Mouse (Mus musculus) heart, embryonic 11.5 days (tissue): Measurements from ENCODE around the gene Lrrc49. TPM values are rescaled to one million over a fixed set of nuclear protein-coding genes. Genes with fewer than 3 reads are reported as not detected.

Experiments used
- ATAC-seq: fragments of 200-750 bp; cut with Nextera tagmentation; replicated peaks from 2 replicates; pipeline ENCODE4 v1.8.0; 2017; ENCODE audit warnings: moderate library complexity; ENCODE audit not compliant: insufficient number of reproducible peaks, low FRiP score, low TSS enrichment
- H3K27ac ChIP-seq: fragments of 300-500 bp; sonication (generic); 2 replicates; pipeline ENCODE4 v1.5.1; 2014; ENCODE audit warnings: mild to moderate bottlenecking, low read depth, low read length
- H3K27me3 ChIP-seq: fragments of 300-500 bp; sonication (generic); 2 replicates; pipeline ENCODE4 v1.6.1; 2014; ENCODE audit warnings: mild to moderate bottlenecking, low read length, mixed read lengths; ENCODE audit not compliant: control insufficient read depth, insufficient read depth
- H3K36me3 ChIP-seq: fragments of 300-500 bp; sonication (generic); 2 replicates; pipeline ENCODE4 v1.6.1; 2014; ENCODE audit warnings: mild to moderate bottlenecking, low read length, moderate library complexity, mixed read lengths; ENCODE audit not compliant: control insufficient read depth, insufficient read depth
- H3K4me1 ChIP-seq: fragments of 300-500 bp; sonication (generic); 2 replicates; pipeline ENCODE4 v1.6.1; 2014; ENCODE audit warnings: low read length; ENCODE audit not compliant: control insufficient read depth, insufficient read depth
- H3K4me2 ChIP-seq: fragments of 300-500 bp; sonication (generic); 2 replicates; pipeline ENCODE4 v1.6.1; 2014; ENCODE audit warnings: mild to moderate bottlenecking, moderate library complexity
- H3K4me3 ChIP-seq: fragments of 300-500 bp; sonication (generic); 2 replicates; pipeline ENCODE4 v1.5.1; 2014; ENCODE audit warnings: low read depth, low read length
- H3K9ac ChIP-seq: fragments of 300-500 bp; sonication (generic); 2 replicates; pipeline ENCODE4 v1.6.1; 2014; ENCODE audit warnings: mild to moderate bottlenecking, low read depth, low read length, moderate library complexity
- H3K9me3 ChIP-seq: fragments of 300-500 bp; sonication (generic); replicated peaks from 2 replicates; pipeline ENCODE4 v1.6.1; 2016; ENCODE audit warnings: low read length; ENCODE audit not compliant: control insufficient read depth
- WGBS: fragments of 180-500 bp; shearing (Covaris S2); extraction: QIAGEN DNeasy Blood & Tissue Kit; methylation state at CpG from one replicate; pipeline ENCODE4 v1.1.7; 2014; ENCODE audit not compliant: insufficient replicate concordance; 5-methylcytosine and 5-hydroxymethylcytosine counted together
- polyA plus RNA-seq: library from polyadenylated mRNA; unstranded; fragments of >200 nt; fragmentation: Nextera tagmentation; extraction: Ambion mirVana; gene quantifications from 2 replicates; pipeline ENCODE4 v1.2.1, GENCODE M21; 2014

Gene Lrrc49
- polyA plus RNA-seq, 1 experiment from 2014 or later: 9.3 TPM

DNA sequence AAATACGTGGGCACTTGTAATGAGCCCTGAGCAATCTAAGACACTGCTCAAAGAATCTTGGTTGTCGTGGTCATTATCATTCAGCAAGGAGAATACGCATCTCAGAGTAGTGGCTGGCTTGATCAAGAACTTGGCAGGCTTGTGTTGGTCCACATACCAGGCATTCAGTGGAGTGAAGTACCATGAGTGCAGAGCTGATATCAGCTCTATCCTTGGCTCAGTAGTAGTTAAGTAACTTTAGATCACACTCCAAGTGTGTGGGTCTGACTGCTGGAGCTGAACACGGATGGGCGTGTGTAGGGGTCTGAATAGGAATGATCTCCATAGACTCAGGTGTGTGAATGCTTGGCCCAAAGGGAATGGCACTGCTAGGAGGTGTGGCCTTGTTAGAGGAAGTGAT is 102.8 kb downstream of the Lrrc49 start:
- Histone ChIP-seq H3K36me3 (no peaks in the 10 kb centered on the region), H3K9me3 (no peaks in the 10 kb centered on the region), H3K4me3 (no peak overlapping the region), H3K4me2 (no peak overlapping the region), H3K27ac (no peak overlapping the region), H3K9ac (no peak overlapping the region), H3K4me1 (no peaks in the 10 kb centered on the region), H3K27me3 (no peaks in the 10 kb centered on the region)
- 78% methylated on average over 5 of the region's 5 CpGs for WGBS
- no peak for ATAC-seq

DNA sequence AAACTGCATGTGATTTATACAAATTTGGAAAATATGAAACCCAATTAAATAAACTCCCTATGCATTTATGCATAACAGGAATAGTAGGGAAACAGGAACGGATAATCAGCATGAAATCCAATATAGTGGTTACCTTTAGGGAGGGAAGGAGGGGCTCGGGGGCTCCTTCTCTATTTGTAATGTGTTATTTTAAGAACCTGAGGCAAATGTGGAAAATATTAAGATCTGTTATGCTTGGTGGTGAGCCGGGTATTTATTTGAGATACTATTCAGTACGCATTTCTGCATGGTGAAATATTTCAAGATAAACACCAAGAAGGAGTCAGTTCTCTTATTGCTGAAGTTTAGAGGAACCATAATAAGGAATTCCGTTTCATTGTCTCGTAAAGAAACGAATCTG is 105.4 kb downstream of the Lrrc49 start:
- H3K27me3 ChIP-seq: no peaks in the 10 kb centered on the region
- H3K27ac ChIP-seq: no peak overlapping the region
- no peaks in the 10 kb centered on the region for H3K36me3 ChIP-seq
- H3K9me3 ChIP-seq: no peaks in the 10 kb centered on the region
- no peak overlapping the region for H3K9ac ChIP-seq
- H3K4me3 ChIP-seq: no peak overlapping the region
- H3K4me2 ChIP-seq: no peak overlapping the region
- 79% methylated on average over 7 of the region's 7 CpGs for WGBS
- no peak for ATAC-seq
- H3K4me1 ChIP-seq: no peaks in the 10 kb centered on the region

DNA sequence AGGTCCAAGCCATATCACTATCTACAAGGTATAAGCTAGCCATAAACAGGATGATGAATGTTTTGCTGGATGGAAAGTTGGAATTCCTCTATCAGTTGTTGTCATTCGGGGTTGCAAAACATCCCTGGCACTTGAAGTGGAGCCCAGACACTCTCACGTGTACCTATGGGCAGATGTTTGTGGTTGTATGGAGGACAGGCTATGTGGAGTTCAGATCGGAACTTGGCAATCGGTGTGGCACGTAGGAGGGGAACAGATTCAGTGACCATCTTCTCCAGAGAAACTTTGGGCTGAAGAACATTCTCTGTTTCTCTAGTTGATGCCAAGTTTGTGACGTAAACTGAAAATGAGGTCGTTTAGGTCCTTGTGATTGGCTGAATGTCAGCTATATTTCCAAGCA is 114.9 kb downstream of the Lrrc49 start:
- Histone ChIP-seq H3K4me1 (no peaks in the 10 kb centered on the region), H3K27me3 (no peaks in the 10 kb centered on the region), H3K4me3 (no peak overlapping the region), H3K36me3 (no peaks in the 10 kb centered on the region), H3K4me2 (no peak overlapping the region), H3K9ac (no peak overlapping the region), H3K9me3 (no peaks in the 10 kb centered on the region; the same call in 1 of the 2 replicates), H3K27ac (no peak overlapping the region)
- 84% methylated on average over 7 of the region's 7 CpGs for WGBS
- ATAC-seq: no peak

- no peak overlapping the region for H3K27ac ChIP-seq
- no peaks in the 10 kb centered on the region for H3K4me1 ChIP-seq
- H3K27me3 ChIP-seq: no peaks in the 10 kb centered on the region
- H3K36me3 ChIP-seq: no peaks in the 10 kb centered on the region
- no peak overlapping the region for H3K9ac ChIP-seq
- no peaks in the 10 kb centered on the region; the same call in 1 of the 2 replicates for H3K9me3 ChIP-seq
- no peak overlapping the region for H3K4me2 ChIP-seq
- WGBS: 80% methylated on average over 4 of the region's 4 CpGs
- no peak for ATAC-seq
- no peak overlapping the region for H3K4me3 ChIP-seq
Observed at GRCm38 (mm10) chr9:60571725-60572124, 116.2 kb downstream of the Lrrc49 start.

DNA sequence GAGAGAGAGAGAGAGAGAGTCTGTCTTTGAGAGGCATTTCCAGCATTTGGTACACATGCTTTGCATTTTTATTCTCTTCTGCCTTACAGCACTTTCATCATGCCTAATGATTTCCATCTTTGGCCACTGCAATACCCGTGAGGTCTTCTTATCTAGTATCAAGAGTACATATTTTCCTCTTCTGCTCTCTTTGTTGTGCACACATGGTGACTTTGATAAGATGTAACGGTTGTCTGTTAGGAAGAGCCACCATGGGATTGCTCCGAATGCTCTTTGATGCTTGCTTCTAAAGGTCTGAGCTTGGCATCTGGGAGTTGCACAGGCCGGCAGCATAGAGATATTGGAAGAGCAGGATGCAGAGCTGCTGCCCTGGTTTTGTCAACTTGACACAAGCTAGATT is 116.9 kb downstream of the Lrrc49 start:
- no peak overlapping the region for H3K4me3 ChIP-seq
- H3K4me2 ChIP-seq: no peak overlapping the region
- no peaks in the 10 kb centered on the region; the same call in 1 of the 2 replicates for H3K9me3 ChIP-seq
- H3K27me3 ChIP-seq: no peaks in the 10 kb centered on the region
- H3K4me1 ChIP-seq: no peaks in the 10 kb centered on the region
- 53% methylated on average over 4 of the region's 4 CpGs for WGBS
- no peak overlapping the region for H3K27ac ChIP-seq
- no peak for ATAC-seq
- no peaks in the 10 kb centered on the region for H3K36me3 ChIP-seq
- H3K9ac ChIP-seq: no peak overlapping the region

- no peak for ATAC-seq
- Histone ChIP-seq H3K4me2 (no peak overlapping the region), H3K9me3 (no peaks in the 10 kb centered on the region; the same call in 1 of the 2 replicates), H3K27me3 (no peaks in the 10 kb centered on the region), H3K4me1 (no peaks in the 10 kb centered on the region), H3K27ac (no peak overlapping the region), H3K9ac (no peak overlapping the region), H3K4me3 (no peak overlapping the region), H3K36me3 (no peaks in the 10 kb centered on the region)
- WGBS: 65% methylated on average over 2 of the region's 2 CpGs
Observed at GRCm38 (mm10) chr9:60569366-60569765, 118.6 kb downstream of the Lrrc49 start.

GRCm38 (mm10) chr9:60563809-60564208 is 124.1 kb downstream of the Lrrc49 start:
- ATAC-seq: no peak
- Histone ChIP-seq H3K36me3 (no peaks in the 10 kb centered on the region), H3K4me3 (no peak overlapping the region), H3K9me3 (no peaks in the 10 kb centered on the region), H3K4me2 (no peak overlapping the region), H3K27ac (no peak overlapping the region), H3K27me3 (no peaks in the 10 kb centered on the region), H3K9ac (no peak overlapping the region), H3K4me1 (no peaks in the 10 kb centered on the region)
- 90% methylated on average over 7 of the region's 7 CpGs for WGBS

DNA sequence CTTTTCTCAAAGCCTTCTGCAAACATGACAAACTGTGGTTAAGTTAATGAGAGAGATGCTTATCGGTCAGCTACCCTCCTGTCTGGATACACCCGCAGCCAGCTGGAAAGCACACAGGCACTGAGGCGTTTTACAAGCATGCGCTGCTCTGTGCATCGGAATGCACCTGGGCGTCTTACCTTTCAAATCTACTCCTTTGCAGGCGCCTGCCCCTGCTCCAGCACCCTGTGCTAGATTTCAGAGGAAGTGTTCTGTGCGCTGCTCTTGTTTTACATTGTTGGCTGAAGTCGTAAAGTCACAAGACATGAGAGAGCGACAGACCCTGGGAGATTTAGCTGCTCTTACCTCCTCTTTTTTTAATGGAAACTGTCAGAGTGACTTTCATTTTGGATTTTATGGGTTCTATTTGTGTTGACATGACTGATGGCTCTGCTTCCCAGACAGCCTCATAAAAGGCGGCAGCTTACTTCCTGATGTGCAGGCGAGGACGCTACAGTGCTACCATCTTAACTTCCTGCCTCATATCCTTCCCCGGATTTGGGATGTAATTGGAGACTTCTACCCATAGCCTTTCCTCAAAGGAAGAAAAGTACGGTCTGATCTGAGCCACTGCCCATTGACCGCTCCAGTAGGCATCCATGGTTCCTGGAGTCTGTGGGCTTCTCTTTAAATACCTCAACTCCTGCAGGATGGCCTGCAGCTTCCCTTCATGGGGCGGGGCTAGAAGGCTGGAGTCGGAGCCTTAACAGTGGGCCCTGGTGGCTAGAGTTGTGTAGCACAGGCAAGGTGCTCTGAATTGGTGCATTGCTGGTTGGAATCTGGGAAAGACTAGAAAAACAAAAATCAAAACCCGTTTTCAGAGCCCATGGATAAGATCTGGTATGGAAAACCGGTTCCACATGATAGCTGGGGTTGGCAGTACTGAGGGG is 125.3 kb downstream of the Lrrc49 start:
- no peaks in the 10 kb centered on the region for H3K36me3 ChIP-seq
- WGBS: 61% methylated on average over 20 of the region's 20 CpGs
- no peak overlapping the region for H3K9ac ChIP-seq
- no peak overlapping the region for H3K27ac ChIP-seq
- H3K4me1 ChIP-seq: no peaks in the 10 kb centered on the region
- H3K4me2 ChIP-seq: no peak overlapping the region
- H3K9me3 ChIP-seq: no peaks in the 10 kb centered on the region
- H3K27me3 ChIP-seq: no peaks in the 10 kb centered on the region
- no peak overlapping the region for H3K4me3 ChIP-seq
- no peak for ATAC-seq
